Mouse (Mus musculus): ENCODE measurements at regions not wholly inside any gene's neighbourhood (a gene's known extent, or its start where the extent isn't known, plus 50 kb on each side); places are given as distances from the start of the nearest gene placed in this dataset.

GRCm38 (mm10) chr13:112001155-112002025 is 192.6 kb upstream of the Map3k1 start:
- no peak overlapping the region for H3K27ac ChIP-seq (replicated peaks; ENCODE audit: low read depth, low read length)
- H3K9ac ChIP-seq (ENCODE audit: low read depth, low read length): no peak overlapping the region
- WGBS: 54% methylated on average over 20 of the region's 20 CpGs
- no peaks in the 10 kb centered on the region; the same call in 1 of the 2 replicates for H3K27me3 ChIP-seq (replicated peaks; ENCODE audit: control insufficient read depth, insufficient read depth, low read length)
- H3K4me2 ChIP-seq (ENCODE audit: low read depth, low read length): no peak overlapping the region
- peaks cover 20% of the 10 kb centered on the region; the same call in 1 of the 2 replicates for H3K4me1 ChIP-seq (ENCODE audit: control insufficient read depth, insufficient read depth, low read length)
- ATAC-seq (ENCODE audit: low read depth): peak; percentile 70; the same call in 1 of the 2 replicates
- no peak overlapping the region for H3K4me3 ChIP-seq (ENCODE audit: low read depth, low read length)
- no peaks in the 10 kb centered on the region for H3K36me3 ChIP-seq (ENCODE audit: control insufficient read depth, insufficient read depth, low read length)
- peak; percentile 79 for DNase-seq (ENCODE audit: low spot score)
- no peaks in the 10 kb centered on the region for H3K9me3 ChIP-seq (ENCODE audit: control insufficient read depth, low read length)

- H3K27me3 ChIP-seq (replicated peaks; ENCODE audit: control insufficient read depth, insufficient read depth, low read length): no peaks in the 10 kb centered on the region; the same call in 1 of the 2 replicates
- WGBS: 53% methylated on average over 15 of the region's 15 CpGs
- no peaks in the 10 kb centered on the region for H3K36me3 ChIP-seq (ENCODE audit: control insufficient read depth, insufficient read depth, low read length)
- ATAC-seq (ENCODE audit: low read depth) (0 out of 2 replicates have a peak, but pooled peaks have one; percentile 34), DNase-seq (ENCODE audit: low spot score) (peak; percentile 51)
- peaks cover 20% of the 10 kb centered on the region; the same call in 1 of the 2 replicates for H3K4me1 ChIP-seq (ENCODE audit: control insufficient read depth, insufficient read depth, low read length)
- no peak overlapping the region for H3K4me2 ChIP-seq (ENCODE audit: low read depth, low read length)
- no peaks in the 10 kb centered on the region for H3K9me3 ChIP-seq (ENCODE audit: control insufficient read depth, low read length)
- no peak overlapping the region for H3K27ac ChIP-seq (replicated peaks; ENCODE audit: low read depth, low read length)
- no peak overlapping the region for H3K9ac ChIP-seq (ENCODE audit: low read depth, low read length)
- H3K4me3 ChIP-seq (ENCODE audit: low read depth, low read length): no peak overlapping the region
These were observed 194.0 kb upstream of the Map3k1 start for GRCm38 (mm10) chr13:112002661-112003347.

GRCm38 (mm10) chr13:112003445-112003844 is 194.7 kb upstream of the Map3k1 start:
- Histone ChIP-seq H3K4me3 (ENCODE audit: low read depth, low read length) (no peak overlapping the region), H3K4me1 (ENCODE audit: control insufficient read depth, insufficient read depth, low read length) (peaks cover 20% of the 10 kb centered on the region; the same call in 1 of the 2 replicates), H3K4me2 (ENCODE audit: low read depth, low read length) (no peak overlapping the region), H3K36me3 (ENCODE audit: control insufficient read depth, insufficient read depth, low read length) (no peaks in the 10 kb centered on the region), H3K9me3 (ENCODE audit: control insufficient read depth, low read length) (no peaks in the 10 kb centered on the region), H3K27ac (replicated peaks; ENCODE audit: low read depth, low read length) (no peak overlapping the region), H3K9ac (ENCODE audit: low read depth, low read length) (no peak overlapping the region), H3K27me3 (replicated peaks; ENCODE audit: control insufficient read depth, insufficient read depth, low read length) (no peaks in the 10 kb centered on the region; the same call in 1 of the 2 replicates)
- DNase-seq (ENCODE audit: low spot score) (no peak), ATAC-seq (ENCODE audit: low read depth) (no peak)
- 68% methylated on average over 7 of the region's 7 CpGs for WGBS

GRCm38 (mm10) chr13:112004126-112004525 is 195.3 kb upstream of the Map3k1 start:
- no peaks in the 10 kb centered on the region; the same call in 1 of the 2 replicates for H3K27me3 ChIP-seq (replicated peaks; ENCODE audit: control insufficient read depth, insufficient read depth, low read length)
- no peak overlapping the region for H3K27ac ChIP-seq (replicated peaks; ENCODE audit: low read depth, low read length)
- DNase-seq (ENCODE audit: low spot score): no peak
- 93% methylated on average over 3 of the region's 3 CpGs for WGBS
- H3K4me2 ChIP-seq (ENCODE audit: low read depth, low read length): no peak overlapping the region
- H3K9me3 ChIP-seq (ENCODE audit: control insufficient read depth, low read length): no peaks in the 10 kb centered on the region
- ATAC-seq (ENCODE audit: low read depth): no peak
- H3K9ac ChIP-seq (ENCODE audit: low read depth, low read length): no peak overlapping the region
- no peaks in the 10 kb centered on the region for H3K36me3 ChIP-seq (ENCODE audit: control insufficient read depth, insufficient read depth, low read length)
- H3K4me3 ChIP-seq (ENCODE audit: low read depth, low read length): no peak overlapping the region
- peaks cover 20% of the 10 kb centered on the region; the same call in 1 of the 2 replicates for H3K4me1 ChIP-seq (ENCODE audit: control insufficient read depth, insufficient read depth, low read length)

- Histone ChIP-seq H3K4me3 (ENCODE audit: low read depth, low read length) (no peak overlapping the region), H3K4me1 (ENCODE audit: control insufficient read depth, insufficient read depth, low read length) (peaks cover 20% of the 10 kb centered on the region; the same call in 1 of the 2 replicates), H3K4me2 (ENCODE audit: low read depth, low read length) (no peak overlapping the region), H3K9me3 (ENCODE audit: control insufficient read depth, low read length) (no peaks in the 10 kb centered on the region), H3K27ac (replicated peaks; ENCODE audit: low read depth, low read length) (no peak overlapping the region), H3K27me3 (replicated peaks; ENCODE audit: control insufficient read depth, insufficient read depth, low read length) (no peaks in the 10 kb centered on the region; the same call in 1 of the 2 replicates), H3K36me3 (ENCODE audit: control insufficient read depth, insufficient read depth, low read length) (no peaks in the 10 kb centered on the region), H3K9ac (ENCODE audit: low read depth, low read length) (no peak overlapping the region)
- DNase-seq (ENCODE audit: low spot score) (no peak), ATAC-seq (ENCODE audit: low read depth) (no peak)
- 76% methylated on average over 8 of the region's 8 CpGs for WGBS
These were observed 196.6 kb upstream of the Map3k1 start for GRCm38 (mm10) chr13:112005421-112005820.

DNA sequence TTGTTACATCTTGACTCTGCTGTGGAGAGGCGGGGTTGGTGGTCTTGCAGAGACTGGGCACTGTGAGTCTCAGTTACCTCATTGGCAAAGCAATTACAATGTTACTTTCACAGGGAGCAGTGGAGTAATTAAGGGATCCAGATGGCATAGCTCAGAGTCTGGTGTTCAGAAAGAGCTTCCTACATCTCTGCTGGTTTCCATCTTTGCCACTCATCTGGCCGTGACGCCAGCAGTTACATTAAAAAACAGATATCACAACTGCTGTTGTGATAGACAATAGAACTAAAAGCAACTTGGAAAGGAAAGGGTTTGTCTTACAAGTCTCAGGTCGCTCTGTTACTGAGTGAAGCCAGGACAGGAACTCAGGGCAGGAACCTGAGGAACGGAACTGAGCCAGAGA is 200.0 kb upstream of the Map3k1 start:
- Histone ChIP-seq H3K9me3 (ENCODE audit: control insufficient read depth, low read length) (no peaks in the 10 kb centered on the region), H3K4me2 (ENCODE audit: low read depth, low read length) (no peak overlapping the region), H3K36me3 (ENCODE audit: control insufficient read depth, insufficient read depth, low read length) (no peaks in the 10 kb centered on the region), H3K27ac (replicated peaks; ENCODE audit: low read depth, low read length) (no peak overlapping the region), H3K9ac (ENCODE audit: low read depth, low read length) (no peak overlapping the region), H3K4me3 (ENCODE audit: low read depth, low read length) (no peak overlapping the region), H3K27me3 (replicated peaks; ENCODE audit: control insufficient read depth, insufficient read depth, low read length) (no peaks in the 10 kb centered on the region), H3K4me1 (ENCODE audit: control insufficient read depth, insufficient read depth, low read length) (no peaks in the 10 kb centered on the region)
- ATAC-seq (ENCODE audit: low read depth): no peak
- no peak for DNase-seq (ENCODE audit: low spot score)
- WGBS: 91% methylated on average over 5 of the region's 5 CpGs

DNA sequence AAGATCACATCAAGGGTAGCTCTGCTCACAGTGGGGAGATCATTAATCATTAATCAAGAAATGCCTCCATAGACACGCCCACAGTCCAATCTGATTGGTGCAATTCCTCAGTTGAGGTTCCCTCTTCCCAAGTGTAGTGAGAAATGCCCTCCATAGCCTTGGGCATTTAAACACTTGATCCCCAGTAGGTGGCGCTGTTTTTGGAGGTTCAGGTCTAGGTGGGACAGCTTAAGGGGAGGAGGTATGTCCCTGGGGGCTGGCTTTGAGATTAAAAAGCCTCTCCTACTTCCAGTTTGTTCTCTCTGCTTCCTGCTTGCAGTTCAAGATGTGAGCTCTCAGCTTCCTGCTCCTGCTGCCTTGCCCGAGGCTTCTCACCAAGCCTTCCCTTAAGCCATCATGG is 200.5 kb upstream of the Map3k1 start:
- Histone ChIP-seq H3K27me3 (replicated peaks; ENCODE audit: control insufficient read depth, insufficient read depth, low read length) (no peaks in the 10 kb centered on the region), H3K4me2 (ENCODE audit: low read depth, low read length) (no peak overlapping the region), H3K27ac (replicated peaks; ENCODE audit: low read depth, low read length) (no peak overlapping the region), H3K4me3 (ENCODE audit: low read depth, low read length) (no peak overlapping the region), H3K9ac (ENCODE audit: low read depth, low read length) (no peak overlapping the region), H3K9me3 (ENCODE audit: control insufficient read depth, low read length) (no peaks in the 10 kb centered on the region), H3K36me3 (ENCODE audit: control insufficient read depth, insufficient read depth, low read length) (no peaks in the 10 kb centered on the region), H3K4me1 (ENCODE audit: control insufficient read depth, insufficient read depth, low read length) (no peaks in the 10 kb centered on the region)
- DNase-seq (ENCODE audit: low spot score): no peak
- no peak for ATAC-seq (ENCODE audit: low read depth)
- 76% methylated on average over 3 of the region's 3 CpGs for WGBS

DNA sequence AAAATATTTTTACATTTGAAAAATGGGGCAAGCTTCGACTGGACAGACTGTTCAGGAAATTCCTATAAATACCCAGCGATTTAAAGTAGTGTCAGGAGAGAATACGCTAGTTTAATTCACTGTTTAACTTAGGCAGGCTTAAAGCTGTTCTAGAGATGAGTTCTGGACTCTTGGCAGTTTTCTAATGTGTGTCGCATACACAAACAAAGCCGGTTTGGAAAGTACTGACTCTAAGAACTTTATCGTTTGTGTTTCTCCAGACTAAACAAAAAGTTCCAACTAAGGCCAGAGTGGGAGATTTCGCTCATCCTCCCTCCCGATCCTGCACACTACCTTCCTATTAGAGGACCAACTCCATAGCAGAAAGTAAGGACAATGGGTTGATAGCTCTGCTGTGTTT is 201.7 kb upstream of the Map3k1 start:
- Histone ChIP-seq H3K27ac (replicated peaks; ENCODE audit: low read depth, low read length) (no peak overlapping the region), H3K9ac (ENCODE audit: low read depth, low read length) (no peak overlapping the region), H3K27me3 (replicated peaks; ENCODE audit: control insufficient read depth, insufficient read depth, low read length) (no peaks in the 10 kb centered on the region), H3K36me3 (ENCODE audit: control insufficient read depth, insufficient read depth, low read length) (no peaks in the 10 kb centered on the region), H3K4me3 (ENCODE audit: low read depth, low read length) (no peak overlapping the region), H3K4me2 (ENCODE audit: low read depth, low read length) (no peak overlapping the region), H3K9me3 (ENCODE audit: control insufficient read depth, low read length) (no peaks in the 10 kb centered on the region), H3K4me1 (ENCODE audit: control insufficient read depth, insufficient read depth, low read length) (no peaks in the 10 kb centered on the region)
- WGBS: 82% methylated on average over 8 of the region's 8 CpGs
- ATAC-seq (ENCODE audit: low read depth) (no peak), DNase-seq (ENCODE audit: low spot score) (no peak)
